Mouse (Mus musculus): ENCODE data around the gene Cwc27. TPM values are rescaled to one million over a fixed set of nuclear protein-coding genes. Genes with fewer than 3 reads are reported as not detected.

Cwc27 gene
- polyA plus RNA-seq, 1 experiment = 5.1 TPM

GRCm38 (mm10) chr13:104608516-104608915, 208.4 kb downstream of the Cwc27 start:
- no peaks in the 10 kb centered on the region for H3K79me3 ChIP-seq (ENCODE audit: low read depth)

GRCm38 (mm10) chr13:104606786-104607580, 210.0 kb downstream of the Cwc27 start:
- no peaks in the 10 kb centered on the region for H3K36me3 ChIP-seq (ENCODE audit: control insufficient read depth, insufficient read depth)
- H3K79me2 ChIP-seq (ENCODE audit: control insufficient read depth, insufficient read depth) = no peaks in the 10 kb centered on the region
- no peak overlapping the region for H3ac ChIP-seq (ENCODE audit: control insufficient read depth, insufficient read length, low read depth)
- H3K27me3 ChIP-seq (ENCODE audit: control insufficient read depth, insufficient read depth, insufficient read length) = no peaks in the 10 kb centered on the region
- no peaks in the 10 kb centered on the region for H3K79me3 ChIP-seq (ENCODE audit: low read depth)
- H3K4me3 ChIP-seq (ENCODE audit: insufficient read depth, poor library complexity, severe bottlenecking) = no peak overlapping the region
- TF ChIP-seq MAX (IDR thresholded peaks at IDR 0.05) (no peak), FOSL1 (IDR thresholded peaks at IDR 0.05; ENCODE audit: insufficient read depth, low read length, poor library complexity, severe bottlenecking) (no peak), MYOD1 (IDR thresholded peaks at IDR 0.05; ENCODE audit: control insufficient read depth, insufficient read length, low read depth) (peak; percentile 86), CTCF (IDR thresholded peaks at IDR 0.05; ENCODE audit: control insufficient read depth, insufficient read depth, insufficient read length) (peak; percentile 11), USF1 (IDR thresholded peaks at IDR 0.05; ENCODE audit: low read depth) (no peak), MYOG (IDR thresholded peaks at IDR 0.05; ENCODE audit: control insufficient read depth, extremely low read depth, insufficient read length) (no peak), CEBPB (IDR thresholded peaks at IDR 0.05; ENCODE audit: low read depth) (no peak)

More at GRCm38 (mm10) chr13:104608516-104608915, 208.4 kb downstream of the Cwc27 start:
- Histone ChIP-seq H3K36me3 (ENCODE audit: control insufficient read depth, insufficient read depth) (no peaks in the 10 kb centered on the region), H3K79me2 (ENCODE audit: control insufficient read depth, insufficient read depth) (no peaks in the 10 kb centered on the region), H3K4me3 (ENCODE audit: insufficient read depth, poor library complexity, severe bottlenecking) (no peak overlapping the region), H3ac (ENCODE audit: control insufficient read depth, insufficient read length, low read depth) (no peak overlapping the region), H3K27me3 (ENCODE audit: control insufficient read depth, insufficient read depth, insufficient read length) (no peaks in the 10 kb centered on the region)
- TF ChIP-seq MAX (IDR thresholded peaks at IDR 0.05) (no peak), CTCF (IDR thresholded peaks at IDR 0.05; ENCODE audit: control insufficient read depth, insufficient read depth, insufficient read length) (no peak), USF1 (IDR thresholded peaks at IDR 0.05; ENCODE audit: low read depth) (no peak), MYOG (IDR thresholded peaks at IDR 0.05; ENCODE audit: control insufficient read depth, extremely low read depth, insufficient read length) (no peak)

GRCm38 (mm10) chr13:104605111-104605510, 211.8 kb downstream of the Cwc27 start:
- Histone ChIP-seq H3K27me3 (ENCODE audit: control insufficient read depth, insufficient read depth, insufficient read length) (no peaks in the 10 kb centered on the region), H3K36me3 (ENCODE audit: control insufficient read depth, insufficient read depth) (no peaks in the 10 kb centered on the region), H3ac (ENCODE audit: control insufficient read depth, insufficient read length, low read depth) (no peak overlapping the region), H3K4me3 (ENCODE audit: insufficient read depth, poor library complexity, severe bottlenecking) (no peak overlapping the region), H3K79me2 (ENCODE audit: control insufficient read depth, insufficient read depth) (no peaks in the 10 kb centered on the region), H3K79me3 (ENCODE audit: low read depth) (no peaks in the 10 kb centered on the region)
- TF ChIP-seq MAX (IDR thresholded peaks at IDR 0.05) = no peak

- TF ChIP-seq CEBPB (IDR thresholded peaks at IDR 0.05; ENCODE audit: low read depth) (no peak), MAX (IDR thresholded peaks at IDR 0.05) (no peak), MYOG (IDR thresholded peaks at IDR 0.05; ENCODE audit: control insufficient read depth, extremely low read depth, insufficient read length) (no peak), CTCF (IDR thresholded peaks at IDR 0.05; ENCODE audit: control insufficient read depth, insufficient read depth, insufficient read length) (no peak), USF1 (IDR thresholded peaks at IDR 0.05; ENCODE audit: low read depth) (no peak), FOSL1 (IDR thresholded peaks at IDR 0.05; ENCODE audit: insufficient read depth, low read length, poor library complexity, severe bottlenecking) (no peak), MYOD1 (IDR thresholded peaks at IDR 0.05; ENCODE audit: control insufficient read depth, insufficient read length, low read depth) (no peak)
- Histone ChIP-seq H3ac (ENCODE audit: control insufficient read depth, insufficient read length, low read depth) (no peak overlapping the region), H3K79me3 (ENCODE audit: low read depth) (no peaks in the 10 kb centered on the region), H3K79me2 (ENCODE audit: control insufficient read depth, insufficient read depth) (no peaks in the 10 kb centered on the region), H3K4me3 (ENCODE audit: insufficient read depth, poor library complexity, severe bottlenecking) (no peak overlapping the region), H3K36me3 (ENCODE audit: control insufficient read depth, insufficient read depth) (no peaks in the 10 kb centered on the region), H3K27me3 (ENCODE audit: control insufficient read depth, insufficient read depth, insufficient read length) (no peaks in the 10 kb centered on the region)
Observed at GRCm38 (mm10) chr13:104602197-104602596, 214.7 kb downstream of the Cwc27 start.

GRCm38 (mm10) chr13:104601783-104602182, 215.2 kb downstream of the Cwc27 start:
- Histone ChIP-seq H3K36me3 (ENCODE audit: control insufficient read depth, insufficient read depth) (no peaks in the 10 kb centered on the region), H3K4me3 (ENCODE audit: insufficient read depth, poor library complexity, severe bottlenecking) (no peak overlapping the region), H3ac (ENCODE audit: control insufficient read depth, insufficient read length, low read depth) (no peak overlapping the region), H3K79me2 (ENCODE audit: control insufficient read depth, insufficient read depth) (no peaks in the 10 kb centered on the region), H3K79me3 (ENCODE audit: low read depth) (no peaks in the 10 kb centered on the region), H3K27me3 (ENCODE audit: control insufficient read depth, insufficient read depth, insufficient read length) (no peaks in the 10 kb centered on the region)
- no peak for TF ChIP-seq MAX (IDR thresholded peaks at IDR 0.05)
- no peak for TF ChIP-seq FOSL1 (IDR thresholded peaks at IDR 0.05; ENCODE audit: insufficient read depth, low read length, poor library complexity, severe bottlenecking)
- TF ChIP-seq CTCF (IDR thresholded peaks at IDR 0.05; ENCODE audit: control insufficient read depth, insufficient read depth, insufficient read length) = no peak
- no peak for TF ChIP-seq USF1 (IDR thresholded peaks at IDR 0.05; ENCODE audit: low read depth)
- no peak for TF ChIP-seq MYOG (IDR thresholded peaks at IDR 0.05; ENCODE audit: control insufficient read depth, extremely low read depth, insufficient read length)
- TF ChIP-seq CEBPB (IDR thresholded peaks at IDR 0.05; ENCODE audit: low read depth) = no peak
- TF ChIP-seq MYOD1 (IDR thresholded peaks at IDR 0.05; ENCODE audit: control insufficient read depth, insufficient read length, low read depth) = no peak

GRCm38 (mm10) chr13:104596199-104596598, 220.7 kb downstream of the Cwc27 start:
- Histone ChIP-seq H3K27me3 (ENCODE audit: control insufficient read depth, insufficient read depth, insufficient read length) (no peaks in the 10 kb centered on the region), H3ac (ENCODE audit: control insufficient read depth, insufficient read length, low read depth) (no peak overlapping the region), H3K79me2 (ENCODE audit: control insufficient read depth, insufficient read depth) (no peaks in the 10 kb centered on the region), H3K4me3 (ENCODE audit: insufficient read depth, poor library complexity, severe bottlenecking) (no peak overlapping the region), H3K36me3 (ENCODE audit: control insufficient read depth, insufficient read depth) (no peaks in the 10 kb centered on the region), H3K79me3 (ENCODE audit: low read depth) (no peaks in the 10 kb centered on the region)
- TF ChIP-seq CTCF (IDR thresholded peaks at IDR 0.05; ENCODE audit: control insufficient read depth, insufficient read depth, insufficient read length) (no peak), MYOD1 (IDR thresholded peaks at IDR 0.05; ENCODE audit: control insufficient read depth, insufficient read length, low read depth) (no peak), FOSL1 (IDR thresholded peaks at IDR 0.05; ENCODE audit: insufficient read depth, low read length, poor library complexity, severe bottlenecking) (no peak), MAX (IDR thresholded peaks at IDR 0.05) (no peak), CEBPB (IDR thresholded peaks at IDR 0.05; ENCODE audit: low read depth) (no peak), USF1 (IDR thresholded peaks at IDR 0.05; ENCODE audit: low read depth) (no peak), MYOG (IDR thresholded peaks at IDR 0.05; ENCODE audit: control insufficient read depth, extremely low read depth, insufficient read length) (no peak)

All from C2C12 (cell line).